ENCODE assay signal across 8 mouse cellular contexts in genomic region chr4:46304757-46305384, GRCm38 (mm10). TPM values are rescaled to one million over a fixed set of nuclear protein-coding genes. Genes with fewer than 3 reads are reported as not detected.
A peak's percentile ranks its signal among the peaks of the same experiment; 100 is the strongest.
DNase-seq lines count a peak whose midpoint lies in the region; ATAC-seq and TF ChIP-seq lines count a peak whose summit lies in the region.

No protein-coding gene starts in this region.

- no peaks in the 10 kb centered on the region; a peak in 1 of 4 replicates for H3K36me3 ChIP-seq in MEL (ENCODE audit: control insufficient read depth in 1 of 2, insufficient read depth in 2 of 2, low read length in 2 of 2)
- no peaks in the 10 kb centered on the region for H3K36me3 ChIP-seq in hindbrain, embryonic 10.5 days
- H3K36me3 ChIP-seq in lung, embryonic 16.5 days (ENCODE audit: control insufficient read depth, insufficient read depth, low read length), result no peaks in the 10 kb centered on the region

- H3K9ac ChIP-seq in MEL (ENCODE audit: control insufficient read depth, low read depth, low read length, poor library complexity, severe bottlenecking), result peak overlapping the region; percentile 95
- H3K9ac ChIP-seq in lung, embryonic 16.5 days (ENCODE audit: low read length), result peak overlapping the region; percentile 85

- peak; percentile 52 to 90; a peak in 3 of 4 replicates for TF ChIP-seq POLR2A in MEL (IDR thresholded peaks at IDR 0.05; ENCODE audit: control insufficient read depth in 1 of 2, insufficient read depth in 1 of 2, low read depth in 1 of 2, low read length in 2 of 2, poor library complexity in 1 of 2)

- DNase-seq in MEL (ENCODE audit: low read depth, low spot score), result peak; percentile 76
- DNase-seq in cerebellum, adult 8-10 months, result peak; percentile 88
- DNase-seq in forelimb bud, embryonic 11.5 days (ENCODE audit: low read depth, low spot score), result peak; percentile 19
- peak; percentile 78 for DNase-seq in hindbrain, embryonic 10.5 days (ENCODE audit: low spot score)
- DNase-seq in layer of hippocampus, adult 9-11 months, result peak; percentile 81
- DNase-seq in ovary, adult 18-20 months (ENCODE audit: low spot score), result peak; percentile 70
- DNase-seq in thymus, postnatal 0 days (ENCODE audit: low spot score), result peak; percentile 65

- TF ChIP-seq RAD21 in MEL (IDR thresholded peaks at IDR 0.05; ENCODE audit: low read depth, low read length), result no peak

- no peak for TF ChIP-seq CTCF in MEL (IDR thresholded peaks at IDR 0.05 in 2 of 3, conservative IDR thresholded peaks at IDR 0.05 in 1 of 3; ENCODE audit: control insufficient read depth in 1 of 3, insufficient read depth in 1 of 3, low read depth in 2 of 3, low read length in 3 of 3, poor library complexity in 1 of 3, severe bottlenecking in 1 of 3)

- peaks cover 7 to 10% of the 10 kb centered on the region in 2 experiments for H3K27me3 ChIP-seq in MEL (ENCODE audit: control insufficient read depth in 1 of 2, insufficient read depth in 2 of 2, low read length in 2 of 2)
- peaks cover 53% of the 10 kb centered on the region for H3K27me3 ChIP-seq in hindbrain, embryonic 10.5 days (ENCODE audit: insufficient read depth, poor library complexity, severe bottlenecking)
- peaks cover 3% of the 10 kb centered on the region; the same call in 1 of the 2 replicates for H3K27me3 ChIP-seq in lung, embryonic 16.5 days (ENCODE audit: control insufficient read depth, insufficient read depth, low read depth, low read length)

- H3K9me3 ChIP-seq in MEL (replicated peaks; ENCODE audit: insufficient read depth, low read length), result no peaks in the 10 kb centered on the region
- H3K9me3 ChIP-seq in hindbrain, embryonic 10.5 days, result no peaks in the 10 kb centered on the region
- H3K9me3 ChIP-seq in lung, embryonic 16.5 days (ENCODE audit: control insufficient read depth, low read length), result no peaks in the 10 kb centered on the region

- H3K79me2 ChIP-seq in MEL (ENCODE audit: control insufficient read depth, insufficient read depth, low read length, poor library complexity), result no peaks in the 10 kb centered on the region; the same call in 1 of the 2 replicates

- TF ChIP-seq EP300 in MEL (IDR thresholded peaks at IDR 0.05; ENCODE audit: low read depth in 1 of 2, low read length in 2 of 2), result no peak

- ATAC-seq in lung, embryonic 16.5 days (ENCODE audit: low read depth), result peak; percentile 86

- H3K4me2 ChIP-seq in lung, embryonic 16.5 days (ENCODE audit: low read depth, low read length), result peak overlapping the region; percentile 85

- under 1% methylated on average over 78 of the region's 78 CpGs for WGBS in hindbrain, embryonic 10.5 days
- under 1% methylated on average over 60 of the region's 78 CpGs for WGBS in lung, embryonic 16.5 days

- no peak overlapping the region for H3K27ac ChIP-seq in MEL (ENCODE audit: control insufficient read depth, low read depth, low read length)
- peak overlapping the region; percentile 94 for H3K27ac ChIP-seq in hindbrain, embryonic 10.5 days
- peak overlapping the region; percentile 57 for H3K27ac ChIP-seq in lung, embryonic 16.5 days (ENCODE audit: low read length)

- peaks cover 4% of the 10 kb centered on the region in 2 experiments for H3K4me1 ChIP-seq in MEL (ENCODE audit: control insufficient read depth in 1 of 2, insufficient read depth in 2 of 2, low read length in 2 of 2)
- H3K4me1 ChIP-seq in hindbrain, embryonic 10.5 days (replicated peaks), result peaks cover 12% of the 10 kb centered on the region
- H3K4me1 ChIP-seq in lung, embryonic 16.5 days (replicated peaks; ENCODE audit: control insufficient read depth, insufficient read depth, low read length), result peaks cover 7% of the 10 kb centered on the region

- H3K4me3 ChIP-seq in MEL (ENCODE audit: control insufficient read depth in 1 of 2, insufficient read depth in 1 of 2, low read depth in 2 of 2, low read length in 2 of 2), result peak overlapping the region; percentile 81 to 97
- peak overlapping the region; percentile 87 for H3K4me3 ChIP-seq in hindbrain, embryonic 10.5 days
- H3K4me3 ChIP-seq in lung, embryonic 16.5 days (ENCODE audit: low read length), result peak overlapping the region; percentile 75

TF ChIP-seq in MEL, 35 proteins besides CTCF, POLR2A, EP300 and RAD21:
- TF ChIP-seq TCF12 (IDR thresholded peaks at IDR 0.05; ENCODE audit: low read depth, low read length) (0 out of 2 replicates have a peak, but pooled peaks have one; percentile 7), E2F4 (IDR thresholded peaks at IDR 0.05; ENCODE audit: borderline replicate concordance, low read depth, low read length) (no peak), NRF1 (IDR thresholded peaks at IDR 0.05; ENCODE audit: insufficient read depth, low read depth, low read length, poor library complexity, severe bottlenecking) (no peak), TBP (IDR thresholded peaks at IDR 0.05; ENCODE audit: low read depth, low read length) (no peak), BHLHE40 (IDR thresholded peaks at IDR 0.05; ENCODE audit: borderline replicate concordance, low read depth, low read length) (no peak), ZNF384 (IDR thresholded peaks at IDR 0.05; ENCODE audit: low read depth, low read length) (no peak), MEF2A (IDR thresholded peaks at IDR 0.05; ENCODE audit: extremely low read depth, insufficient replicate concordance, low read depth, low read length, poor library complexity, severe bottlenecking) (no peak), NELFE (IDR thresholded peaks at IDR 0.05; ENCODE audit: low read depth, low read length) (peak; percentile 59), SMC3 (IDR thresholded peaks at IDR 0.05; ENCODE audit: low read depth, low read length) (no peak)
TF ChIP-seq in MEL: peak in this region for 2.

RNA-seq across cellular contexts. Expression of gene Foxe1, which starts 38.5 kb away (rescaled TPM):
- 0.04 TPM in 1 of 2 replicates, not detected in the other for total RNA-seq in MEL (2012; rRNA removed)
- not detected for polyA plus RNA-seq in MEL (2012; ENCODE audit: insufficient read depth in 1 of 2, insufficient read length in 2 of 2, low read depth in 1 of 2, low replicate concordance in 2 of 2, missing spikeins in 1 of 2)
- 0.27 and 0.60 TPM in 2 replicates for polyA plus RNA-seq in hindbrain, embryonic 10.5 days (2016; fragmentation: Nextera tagmentation; extraction: Ambion mirVana)
- polyA plus RNA-seq in lung, embryonic 16.5 days (2015; fragmentation: Nextera tagmentation; extraction: Ambion mirVana), result not detected in 2 replicates
- 0.08 TPM in 1 of 2 replicates, not detected in the other for polyA plus RNA-seq in thymus, postnatal 0 days (2015; fragmentation: Nextera tagmentation; extraction: Ambion mirVana)

Comparison
In these comparisons a context has a peak if more than half of its experiments do, and no peak if none do; other contexts are left out.
1. DNase-seq: peak in every context shown above with its lines; median percentile 88 in cerebellum, adult 8-10 months; 81 in layer of hippocampus, adult 9-11 months; 78 in hindbrain, embryonic 10.5 days; 76 in MEL; 70 in ovary, adult 18-20 months; 65 in thymus, postnatal 0 days; 19 in forelimb bud, embryonic 11.5 days.